Mouse (Mus musculus): ENCODE results near the gene Cfap61. TPM values are rescaled to one million over a fixed set of nuclear protein-coding genes. Genes with fewer than 3 reads are reported as not detected.

Gene Cfap61
- polyA plus RNA-seq, 1 experiment from 2014 or later: 3.1 TPM

GRCm38 (mm10) chr2:146121551-146121950, 187.0 kb downstream of the Cfap61 start:
- Histone ChIP-seq H3K4me3 (ENCODE audit: low read depth, low read length) (no peak overlapping the region), H3K27me3 (ENCODE audit: control insufficient read depth, insufficient read depth, low read length) (no peaks in the 10 kb centered on the region), H3K27ac (ENCODE audit: low read depth, low read length) (no peak overlapping the region), H3K9ac (ENCODE audit: low read length) (no peak overlapping the region), H3K9me3 (ENCODE audit: control insufficient read depth, low read length) (no peaks in the 10 kb centered on the region), H3K4me2 (ENCODE audit: low read depth) (no peak overlapping the region), H3K4me1 (ENCODE audit: control insufficient read depth, insufficient read depth, low read length) (peaks cover 7% of the 10 kb centered on the region; the same call in 1 of the 2 replicates), H3K36me3 (ENCODE audit: control insufficient read depth, insufficient read depth, low read length) (no peaks in the 10 kb centered on the region)
- no peak for DNase-seq (ENCODE audit: low spot score)
- no peak for ATAC-seq (ENCODE audit: insufficient read depth, low FRiP score, low TSS enrichment)
- 87% methylated on average over 7 of the region's 7 CpGs for WGBS

- no peaks in the 10 kb centered on the region for H3K9me3 ChIP-seq (ENCODE audit: control insufficient read depth, low read length)
- DNase-seq (ENCODE audit: low spot score) (no peak), ATAC-seq (ENCODE audit: insufficient read depth, low FRiP score, low TSS enrichment) (no peak)
- no peak overlapping the region for H3K4me2 ChIP-seq (ENCODE audit: low read depth)
- H3K27ac ChIP-seq (ENCODE audit: low read depth, low read length): no peak overlapping the region
- 82% methylated on average over 2 of the region's 2 CpGs for WGBS
- no peak overlapping the region for H3K9ac ChIP-seq (ENCODE audit: low read length)
- H3K4me1 ChIP-seq (ENCODE audit: control insufficient read depth, insufficient read depth, low read length): no peaks in the 10 kb centered on the region
- no peaks in the 10 kb centered on the region for H3K36me3 ChIP-seq (ENCODE audit: control insufficient read depth, insufficient read depth, low read length)
- H3K27me3 ChIP-seq (ENCODE audit: control insufficient read depth, insufficient read depth, low read length): no peaks in the 10 kb centered on the region
- H3K4me3 ChIP-seq (ENCODE audit: low read depth, low read length): no peak overlapping the region
Measured at GRCm38 (mm10) chr2:146125129-146125528, 190.5 kb downstream of the Cfap61 start.

GRCm38 (mm10) chr2:146128622-146129021, 194.0 kb downstream of the Cfap61 start:
- H3K4me3 ChIP-seq (ENCODE audit: low read depth, low read length): no peak overlapping the region
- no peaks in the 10 kb centered on the region for H3K27me3 ChIP-seq (ENCODE audit: control insufficient read depth, insufficient read depth, low read length)
- WGBS: 76% methylated on average over 6 of the region's 6 CpGs
- H3K27ac ChIP-seq (ENCODE audit: low read depth, low read length): no peak overlapping the region
- H3K9ac ChIP-seq (ENCODE audit: low read length): no peak overlapping the region
- H3K9me3 ChIP-seq (ENCODE audit: control insufficient read depth, low read length): no peaks in the 10 kb centered on the region
- H3K4me1 ChIP-seq (ENCODE audit: control insufficient read depth, insufficient read depth, low read length): no peaks in the 10 kb centered on the region
- H3K4me2 ChIP-seq (ENCODE audit: low read depth): no peak overlapping the region
- no peak for DNase-seq (ENCODE audit: low spot score)
- no peak for ATAC-seq (ENCODE audit: insufficient read depth, low FRiP score, low TSS enrichment)
- no peaks in the 10 kb centered on the region for H3K36me3 ChIP-seq (ENCODE audit: control insufficient read depth, insufficient read depth, low read length)

GRCm38 (mm10) chr2:146130514-146130913, 195.9 kb downstream of the Cfap61 start:
- Histone ChIP-seq H3K9me3 (ENCODE audit: control insufficient read depth, low read length) (no peaks in the 10 kb centered on the region), H3K36me3 (ENCODE audit: control insufficient read depth, insufficient read depth, low read length) (no peaks in the 10 kb centered on the region)
- ATAC-seq (ENCODE audit: insufficient read depth, low FRiP score, low TSS enrichment): no peak

GRCm38 (mm10) chr2:146134275-146134674, 199.7 kb downstream of the Cfap61 start:
- DNase-seq (ENCODE audit: low spot score) (no peak), ATAC-seq (ENCODE audit: insufficient read depth, low FRiP score, low TSS enrichment) (no peak)
- WGBS: 91% methylated on average over 6 of the region's 6 CpGs
- H3K9me3 ChIP-seq (ENCODE audit: control insufficient read depth, low read length): no peaks in the 10 kb centered on the region
- H3K36me3 ChIP-seq (ENCODE audit: control insufficient read depth, insufficient read depth, low read length): no peaks in the 10 kb centered on the region
- no peak overlapping the region for H3K4me2 ChIP-seq (ENCODE audit: low read depth)
- H3K4me1 ChIP-seq (ENCODE audit: control insufficient read depth, insufficient read depth, low read length): no peaks in the 10 kb centered on the region
- no peak overlapping the region for H3K4me3 ChIP-seq (ENCODE audit: low read depth, low read length)
- no peak overlapping the region for H3K9ac ChIP-seq (ENCODE audit: low read length)
- no peaks in the 10 kb centered on the region for H3K27me3 ChIP-seq (ENCODE audit: control insufficient read depth, insufficient read depth, low read length)
- no peak overlapping the region for H3K27ac ChIP-seq (ENCODE audit: low read depth, low read length)

More at GRCm38 (mm10) chr2:146130514-146130913, 195.9 kb downstream of the Cfap61 start:
- 88% methylated on average over 3 of the region's 3 CpGs for WGBS
- no peak overlapping the region for H3K4me2 ChIP-seq (ENCODE audit: low read depth)
- no peaks in the 10 kb centered on the region for H3K27me3 ChIP-seq (ENCODE audit: control insufficient read depth, insufficient read depth, low read length)
- H3K27ac ChIP-seq (ENCODE audit: low read depth, low read length): no peak overlapping the region
- no peak for DNase-seq (ENCODE audit: low spot score)
- H3K4me3 ChIP-seq (ENCODE audit: low read depth, low read length): no peak overlapping the region
- H3K4me1 ChIP-seq (ENCODE audit: control insufficient read depth, insufficient read depth, low read length): no peaks in the 10 kb centered on the region
- H3K9ac ChIP-seq (ENCODE audit: low read length): no peak overlapping the region

- Histone ChIP-seq H3K4me1 (ENCODE audit: control insufficient read depth, insufficient read depth, low read length) (no peaks in the 10 kb centered on the region), H3K36me3 (ENCODE audit: control insufficient read depth, insufficient read depth, low read length) (no peaks in the 10 kb centered on the region), H3K9me3 (ENCODE audit: control insufficient read depth, low read length) (no peaks in the 10 kb centered on the region), H3K9ac (ENCODE audit: low read length) (no peak overlapping the region), H3K27me3 (ENCODE audit: control insufficient read depth, insufficient read depth, low read length) (no peaks in the 10 kb centered on the region), H3K4me2 (ENCODE audit: low read depth) (no peak overlapping the region), H3K4me3 (ENCODE audit: low read depth, low read length) (no peak overlapping the region), H3K27ac (ENCODE audit: low read depth, low read length) (no peak overlapping the region)
- WGBS: 84% methylated on average over 3 of the region's 3 CpGs
- no peak for DNase-seq (ENCODE audit: low spot score)
- no peak for ATAC-seq (ENCODE audit: insufficient read depth, low FRiP score, low TSS enrichment)
Measured at GRCm38 (mm10) chr2:146140711-146141110, 206.1 kb downstream of the Cfap61 start.

GRCm38 (mm10) chr2:146147306-146147705, 212.7 kb downstream of the Cfap61 start:
- 86% methylated on average over 4 of the region's 4 CpGs for WGBS
- Histone ChIP-seq H3K9ac (ENCODE audit: low read length) (no peak overlapping the region), H3K27me3 (ENCODE audit: control insufficient read depth, insufficient read depth, low read length) (no peaks in the 10 kb centered on the region), H3K4me3 (ENCODE audit: low read depth, low read length) (no peak overlapping the region), H3K9me3 (ENCODE audit: control insufficient read depth, low read length) (no peaks in the 10 kb centered on the region), H3K36me3 (ENCODE audit: control insufficient read depth, insufficient read depth, low read length) (no peaks in the 10 kb centered on the region), H3K4me1 (ENCODE audit: control insufficient read depth, insufficient read depth, low read length) (no peaks in the 10 kb centered on the region), H3K4me2 (ENCODE audit: low read depth) (no peak overlapping the region), H3K27ac (ENCODE audit: low read depth, low read length) (no peak overlapping the region)
- ATAC-seq (ENCODE audit: insufficient read depth, low FRiP score, low TSS enrichment) (no peak), DNase-seq (ENCODE audit: low spot score) (no peak)

- no peak overlapping the region for H3K4me2 ChIP-seq (ENCODE audit: low read depth)
- H3K27ac ChIP-seq (ENCODE audit: low read depth, low read length): no peak overlapping the region
- no peak overlapping the region for H3K9ac ChIP-seq (ENCODE audit: low read length)
- 95% methylated on average over 5 of the region's 5 CpGs for WGBS
- no peak overlapping the region for H3K4me3 ChIP-seq (ENCODE audit: low read depth, low read length)
- no peaks in the 10 kb centered on the region for H3K4me1 ChIP-seq (ENCODE audit: control insufficient read depth, insufficient read depth, low read length)
- H3K27me3 ChIP-seq (ENCODE audit: control insufficient read depth, insufficient read depth, low read length): no peaks in the 10 kb centered on the region
- DNase-seq (ENCODE audit: low spot score) (no peak), ATAC-seq (ENCODE audit: insufficient read depth, low FRiP score, low TSS enrichment) (no peak)
- no peaks in the 10 kb centered on the region for H3K36me3 ChIP-seq (ENCODE audit: control insufficient read depth, insufficient read depth, low read length)
- no peaks in the 10 kb centered on the region for H3K9me3 ChIP-seq (ENCODE audit: control insufficient read depth, low read length)
Measured at GRCm38 (mm10) chr2:146147801-146148200, 213.2 kb downstream of the Cfap61 start.

- H3K4me3 ChIP-seq (ENCODE audit: low read depth, low read length): no peak overlapping the region
- no peak for DNase-seq (ENCODE audit: low spot score)
- no peaks in the 10 kb centered on the region for H3K27me3 ChIP-seq (ENCODE audit: control insufficient read depth, insufficient read depth, low read length)
- no peak for ATAC-seq (ENCODE audit: insufficient read depth, low FRiP score, low TSS enrichment)
- no peak overlapping the region for H3K9ac ChIP-seq (ENCODE audit: low read length)
- H3K4me2 ChIP-seq (ENCODE audit: low read depth): no peak overlapping the region
- H3K4me1 ChIP-seq (ENCODE audit: control insufficient read depth, insufficient read depth, low read length): no peaks in the 10 kb centered on the region
- H3K27ac ChIP-seq (ENCODE audit: low read depth, low read length): no peak overlapping the region
- H3K9me3 ChIP-seq (ENCODE audit: control insufficient read depth, low read length): no peaks in the 10 kb centered on the region
- 93% methylated on average over 15 of the region's 15 CpGs for WGBS
- H3K36me3 ChIP-seq (ENCODE audit: control insufficient read depth, insufficient read depth, low read length): no peaks in the 10 kb centered on the region
Measured at GRCm38 (mm10) chr2:146149206-146149974, 214.8 kb downstream of the Cfap61 start.
